9 mouse cellular contexts compared by ENCODE assay signal in the genomic region with DNA sequence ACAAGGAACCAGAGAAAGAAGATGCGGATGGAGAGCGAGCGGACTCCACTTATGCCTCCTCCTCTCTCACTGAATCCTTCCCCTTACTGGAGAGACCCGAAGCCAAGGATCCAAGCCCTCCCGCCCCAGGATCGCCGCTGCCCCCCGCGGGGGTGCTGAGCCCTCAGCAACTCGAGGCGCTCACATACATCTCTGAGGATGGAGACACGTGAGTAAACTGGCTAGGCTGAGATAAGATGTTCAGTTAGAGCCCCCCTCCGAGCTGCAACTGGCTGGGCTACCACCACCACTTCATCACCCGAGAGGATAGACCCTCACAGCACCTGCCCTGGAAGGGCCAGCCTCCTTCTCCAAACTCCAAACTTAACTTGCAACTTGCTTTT. TPM values are rescaled to one million over a fixed set of nuclear protein-coding genes. Genes with fewer than 3 reads are reported as not detected.
A peak's percentile ranks its signal among the peaks of the same experiment; 100 is the strongest.
DNase-seq lines count a peak whose midpoint lies in the region; ATAC-seq and TF ChIP-seq lines count a peak whose summit lies in the region.
"Had no signal": no experiment of that assay in that cellular context is flagged by ENCODE, and none has a peak within 500 bp of the region (broad histone marks: within the 10 kb centered on the region; RNA-seq: fewer than 3 reads in every experiment).

No protein-coding gene starts in this region.

- ATAC-seq in embryonic facial prominence, embryonic 15.5 days (ENCODE audit: insufficient number of reproducible peaks, low FRiP score, low TSS enrichment, low read depth), result no peak
- ATAC-seq in intestine, embryonic 16.5 days, result no peak
- ATAC-seq in neural tube, embryonic 12.5 days (ENCODE audit: low FRiP score, low read depth), result no peak

- no peak for TF ChIP-seq POLR2A in lung, adult 2 months (IDR thresholded peaks at IDR 0.05; ENCODE audit: borderline replicate concordance, extremely low read depth, low read depth, low read length)

- intact Hi-C loops in gastrocnemius, postnatal 36 days (cut with DNase I), result no loop called here

- H3K27ac ChIP-seq in embryonic facial prominence, embryonic 15.5 days (replicated peaks), result no peak overlapping the region
- no peak overlapping the region for H3K27ac ChIP-seq in intestine, embryonic 16.5 days (ENCODE audit: low read length)
- no peak overlapping the region for H3K27ac ChIP-seq in neural tube, embryonic 12.5 days

- WGBS in lung, adult 2 months, result 3% methylated on average over 14 of the region's 14 CpGs
- WGBS in embryonic facial prominence, embryonic 15.5 days, result 3% methylated on average over 14 of the region's 14 CpGs
- under 1% methylated on average over 14 of the region's 14 CpGs for WGBS in intestine, embryonic 16.5 days
- WGBS in neural tube, embryonic 12.5 days, result 4% methylated on average over 14 of the region's 14 CpGs

- no peak for DNase-seq in lung, adult 2 months
- no peak for DNase-seq in lung, postnatal 14 days
- no peak for DNase-seq in gastrocnemius, adult 18-20 months (ENCODE audit: low spot score)
- DNase-seq in gastrocnemius, postnatal 36 days, result no peak
- no peak for DNase-seq in right cerebral cortex, postnatal 36 days (ENCODE audit: low spot score in 2 of 2)

- no peaks in the 10 kb centered on the region for H3K9me3 ChIP-seq in embryonic facial prominence, embryonic 15.5 days (replicated peaks)
- no peaks in the 10 kb centered on the region for H3K9me3 ChIP-seq in intestine, embryonic 16.5 days (ENCODE audit: control insufficient read depth, low read length)
- no peaks in the 10 kb centered on the region for H3K9me3 ChIP-seq in neural tube, embryonic 12.5 days

- H3K9ac ChIP-seq in embryonic facial prominence, embryonic 15.5 days, result peak overlapping the region; percentile 35
- H3K9ac ChIP-seq in intestine, embryonic 16.5 days (ENCODE audit: low read depth, low read length), result peak overlapping the region; percentile 74
- peak overlapping the region; percentile 61 for H3K9ac ChIP-seq in neural tube, embryonic 12.5 days

- no peaks in the 10 kb centered on the region for H3K36me3 ChIP-seq in embryonic facial prominence, embryonic 15.5 days
- H3K36me3 ChIP-seq in intestine, embryonic 16.5 days (ENCODE audit: control insufficient read depth, insufficient read depth, low read length), result no peaks in the 10 kb centered on the region
- no peaks in the 10 kb centered on the region for H3K36me3 ChIP-seq in neural tube, embryonic 12.5 days

- H3K27me3 ChIP-seq in embryonic facial prominence, embryonic 15.5 days, result peaks cover 23% of the 10 kb centered on the region
- peaks cover 9% of the 10 kb centered on the region for H3K27me3 ChIP-seq in intestine, embryonic 16.5 days (replicated peaks; ENCODE audit: control insufficient read depth, insufficient read depth, low read length)
- peaks cover 12% of the 10 kb centered on the region for H3K27me3 ChIP-seq in neural tube, embryonic 12.5 days (replicated peaks)

- H3K4me1 ChIP-seq in lung, adult 2 months (ENCODE audit: control insufficient read depth, insufficient read depth, low read length), result peaks cover 2% of the 10 kb centered on the region; the same call in 1 of the 2 replicates
- peaks cover 23% of the 10 kb centered on the region for H3K4me1 ChIP-seq in embryonic facial prominence, embryonic 15.5 days
- peaks cover 11% of the 10 kb centered on the region; the same call in 1 of the 2 replicates for H3K4me1 ChIP-seq in intestine, embryonic 16.5 days (ENCODE audit: control insufficient read depth, insufficient read depth, low read length)
- H3K4me1 ChIP-seq in neural tube, embryonic 12.5 days, result peaks cover 24% of the 10 kb centered on the region

- TF ChIP-seq CTCF in lung, adult 2 months (IDR thresholded peaks at IDR 0.05; ENCODE audit: insufficient read depth, low read length), result no peak

- H3K4me3 ChIP-seq in lung, adult 2 months (replicated peaks; ENCODE audit: extremely low read depth, low read depth, low read length), result peak overlapping the region; percentile 79
- H3K4me3 ChIP-seq in embryonic facial prominence, embryonic 15.5 days (replicated peaks), result peak overlapping the region; percentile 67
- H3K4me3 ChIP-seq in intestine, embryonic 16.5 days (ENCODE audit: low read length), result peak overlapping the region; percentile 72
- H3K4me3 ChIP-seq in neural tube, embryonic 12.5 days, result peak overlapping the region; percentile 55

- H3K4me2 ChIP-seq in embryonic facial prominence, embryonic 15.5 days (replicated peaks), result peak overlapping the region; percentile 95
- peak overlapping the region; percentile 94 for H3K4me2 ChIP-seq in intestine, embryonic 16.5 days (ENCODE audit: low read depth, low read length)
- H3K4me2 ChIP-seq in neural tube, embryonic 12.5 days (replicated peaks), result peak overlapping the region; percentile 96

RNA-seq across cellular contexts. Expression of gene Nfkbie, which starts 0.6 kb away (rescaled TPM):
- 7.2 and 7.8 TPM in 2 replicates for polyA plus RNA-seq in lung, adult 2 months (2012; rRNA removed)
- polyA plus RNA-seq in embryonic facial prominence, embryonic 15.5 days (2015; fragmentation: Nextera tagmentation; extraction: Ambion mirVana), result 5.5 and 6.3 TPM in 2 replicates
- polyA plus RNA-seq in intestine, embryonic 16.5 days (2015; fragmentation: Nextera tagmentation; extraction: Ambion mirVana), result 5.0 and 5.5 TPM in 2 replicates
- 7.4 and 7.5 TPM in 2 replicates for polyA plus RNA-seq in neural tube, embryonic 12.5 days (2016; fragmentation: Nextera tagmentation; extraction: Ambion mirVana)
- under 1 TPM; 0.30 to 0.47 TPM for total RNA-seq in gastrocnemius, adult 18-20 months (2021)
- total RNA-seq in gastrocnemius, postnatal 36 days (2021), result under 1 TPM; 0.64 to 0.79 TPM

RNA-seq across cellular contexts. Expression of gene Tmem151b, which starts 6.6 kb away (rescaled TPM):
- polyA plus RNA-seq in lung, adult 2 months (2012; rRNA removed), result 0.11 and 0.17 TPM in 2 replicates
- 3.9 and 4.7 TPM in 2 replicates for polyA plus RNA-seq in embryonic facial prominence, embryonic 15.5 days (2015; fragmentation: Nextera tagmentation; extraction: Ambion mirVana)
- 2.2 and 2.5 TPM in 2 replicates for polyA plus RNA-seq in intestine, embryonic 16.5 days (2015; fragmentation: Nextera tagmentation; extraction: Ambion mirVana)
- 10.5 and 13.1 TPM in 2 replicates for polyA plus RNA-seq in neural tube, embryonic 12.5 days (2016; fragmentation: Nextera tagmentation; extraction: Ambion mirVana)
- total RNA-seq in gastrocnemius, adult 18-20 months (2021), result not detected
- total RNA-seq in gastrocnemius, postnatal 36 days (2021), result under 1 TPM in 1 of 2 experiments, not detected in 1; 0.13 TPM

RNA-seq across cellular contexts. Expression of gene Slc35b2, which starts 7.6 kb away (rescaled TPM):
- polyA plus RNA-seq in lung, adult 2 months (2012; rRNA removed), result 89.9 and 102 TPM in 2 replicates
- 133 and 139 TPM in 2 replicates for polyA plus RNA-seq in embryonic facial prominence, embryonic 15.5 days (2015; fragmentation: Nextera tagmentation; extraction: Ambion mirVana)
- polyA plus RNA-seq in intestine, embryonic 16.5 days (2015; fragmentation: Nextera tagmentation; extraction: Ambion mirVana), result 132 and 136 TPM in 2 replicates
- polyA plus RNA-seq in neural tube, embryonic 12.5 days (2016; fragmentation: Nextera tagmentation; extraction: Ambion mirVana), result 87.6 and 90.5 TPM in 2 replicates
- total RNA-seq in gastrocnemius, adult 18-20 months (2021), result 10 to 100 TPM; 16.2 to 17.7 TPM
- total RNA-seq in gastrocnemius, postnatal 36 days (2021), result 10 to 100 TPM; 17.3 to 21.4 TPM

RNA-seq across cellular contexts. Expression of gene Hsp90ab1, which starts 17.0 kb away (rescaled TPM):
- 212 and 340 TPM in 2 replicates for polyA plus RNA-seq in lung, adult 2 months (2012; rRNA removed)
- polyA plus RNA-seq in embryonic facial prominence, embryonic 15.5 days (2015; fragmentation: Nextera tagmentation; extraction: Ambion mirVana), result 1,563 and 1,577 TPM in 2 replicates
- 1,309 and 1,475 TPM in 2 replicates for polyA plus RNA-seq in intestine, embryonic 16.5 days (2015; fragmentation: Nextera tagmentation; extraction: Ambion mirVana)
- polyA plus RNA-seq in neural tube, embryonic 12.5 days (2016; fragmentation: Nextera tagmentation; extraction: Ambion mirVana), result 1,381 and 1,470 TPM in 2 replicates
- total RNA-seq in gastrocnemius, adult 18-20 months (2021), result 1,000 to 10,000 TPM; 1,074 to 1,224 TPM
- total RNA-seq in gastrocnemius, postnatal 36 days (2021), result 100 to 1,000 TPM; 866 to 924 TPM

RNA-seq across cellular contexts. Expression of gene Tcte1, which starts 32.9 kb away (rescaled TPM):
- 10.8 and 11.0 TPM in 2 replicates for polyA plus RNA-seq in lung, adult 2 months (2012; rRNA removed)
- 3.2 and 6.2 TPM in 2 replicates for polyA plus RNA-seq in embryonic facial prominence, embryonic 15.5 days (2015; fragmentation: Nextera tagmentation; extraction: Ambion mirVana)
- polyA plus RNA-seq in intestine, embryonic 16.5 days (2015; fragmentation: Nextera tagmentation; extraction: Ambion mirVana), result 0.20 and 0.47 TPM in 2 replicates
- polyA plus RNA-seq in neural tube, embryonic 12.5 days (2016; fragmentation: Nextera tagmentation; extraction: Ambion mirVana), result 1.9 TPM in 2 replicates
- total RNA-seq in gastrocnemius, adult 18-20 months (2021), result not detected
- not detected for total RNA-seq in gastrocnemius, postnatal 36 days (2021)
- total RNA-seq: neutrophil, adult 5-6 weeks had no signal
